Mouse (Mus musculus) monocyte, adult 2 months (primary cell): ENCODE data around the gene Tmem248.

Experiments used
- DNase-seq, 2 experiments: peaks; one replicate each; pipeline ENCODE4 v3.0.0; 2022; ENCODE audit warnings: low spot score in 2 of 2, low read depth in 1 of 2

The Tmem248 gene

DNA sequence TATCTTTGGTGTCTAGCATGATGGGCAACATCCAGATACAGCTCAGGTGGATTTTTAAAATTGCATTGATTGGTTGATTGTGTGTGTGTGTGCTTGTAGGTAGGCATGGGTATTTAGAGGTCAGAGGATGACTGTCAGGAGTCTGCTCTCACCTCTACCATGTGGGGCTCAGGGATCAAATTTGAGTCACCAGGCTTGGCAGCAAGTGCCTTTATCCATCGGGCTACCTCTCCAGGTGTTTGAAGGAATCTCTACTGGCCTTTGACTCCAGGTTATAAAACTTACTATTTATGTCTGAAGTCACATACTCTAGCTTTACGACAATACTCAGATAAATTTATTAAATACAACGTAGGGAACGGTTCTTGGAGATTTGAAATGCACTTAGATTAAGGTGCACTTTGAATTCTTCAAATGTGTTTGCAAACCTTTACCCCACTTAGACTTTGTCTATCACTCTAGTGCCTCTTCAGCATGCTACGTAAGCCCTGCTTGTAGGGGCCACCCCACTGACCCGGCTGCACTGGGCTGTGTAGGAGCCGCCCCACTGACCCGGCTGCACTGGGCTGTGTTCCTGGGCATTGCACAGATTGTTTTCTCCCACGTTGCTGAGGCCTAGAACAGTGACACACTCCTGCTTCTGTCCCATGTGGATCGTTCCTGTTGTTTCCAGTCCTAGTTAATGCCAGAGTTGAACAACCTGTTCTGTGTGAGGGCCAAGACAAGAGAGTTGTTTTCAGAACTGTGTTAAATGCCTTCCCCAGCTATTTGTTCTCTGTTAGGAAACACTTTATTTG lies 16.4 kb upstream of the Tmem248 start:
- DNase-seq = no peak

GRCm38 (mm10) chr5:130203948-130204347 lies 12.9 kb upstream of the Tmem248 start:
- no peak for DNase-seq

GRCm38 (mm10) chr5:130204560-130204959 lies 12.3 kb upstream of the Tmem248 start:
- no peak for DNase-seq

GRCm38 (mm10) chr5:130205441-130206023 lies 11.3 kb upstream of the Tmem248 start:
- no peak for DNase-seq

GRCm38 (mm10) chr5:130207299-130207698 lies 9.6 kb upstream of the Tmem248 start:
- DNase-seq = no peak

DNA sequence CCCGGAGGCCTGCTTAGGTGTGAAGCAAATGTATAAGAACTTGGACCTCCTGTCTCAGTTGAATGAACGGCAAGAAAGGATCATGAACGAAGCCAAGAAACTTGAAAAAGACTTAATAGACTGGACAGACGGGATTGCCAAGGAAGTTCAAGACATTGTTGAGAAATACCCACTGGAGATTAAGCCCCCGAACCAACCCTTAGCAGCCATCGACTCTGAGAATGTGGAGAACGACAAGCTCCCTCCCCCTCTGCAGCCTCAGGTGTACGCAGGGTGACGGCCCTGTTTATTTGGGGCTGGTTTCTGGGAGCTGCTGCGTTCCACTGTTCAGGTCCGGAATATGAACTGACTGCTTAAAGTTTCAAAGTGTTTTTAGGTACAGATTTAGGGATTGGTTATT lies 3.9 kb upstream of the Tmem248 start:
- DNase-seq = no peak

DNA sequence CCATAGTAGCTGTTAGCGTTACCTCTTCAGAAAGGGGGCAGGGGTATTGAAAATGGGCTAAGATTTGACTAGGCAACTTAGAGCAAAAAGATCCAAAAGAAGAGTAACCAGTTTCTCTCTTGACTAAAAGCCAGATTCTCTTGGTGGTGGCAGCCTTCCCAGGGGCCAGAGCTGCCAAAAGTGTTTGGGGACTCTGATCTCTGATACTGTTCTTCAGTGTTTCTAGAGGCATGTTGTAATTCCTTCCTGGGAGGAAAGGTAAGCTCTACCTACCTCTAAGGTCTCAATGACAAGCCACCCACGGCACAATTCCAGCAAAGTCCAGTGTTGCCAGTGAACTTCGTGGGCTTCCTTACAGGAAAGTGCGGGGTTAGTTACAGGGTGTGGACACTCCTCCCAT lies 525 bp downstream of the Tmem248 start:
- no peak for DNase-seq

GRCm38 (mm10) chr5:130218336-130218735 lies 1.5 kb downstream of the Tmem248 start:
- no peak for DNase-seq

- DNase-seq = no peak
Observed at GRCm38 (mm10) chr5:130221316-130221715, 4.4 kb downstream of the Tmem248 start.

DNA sequence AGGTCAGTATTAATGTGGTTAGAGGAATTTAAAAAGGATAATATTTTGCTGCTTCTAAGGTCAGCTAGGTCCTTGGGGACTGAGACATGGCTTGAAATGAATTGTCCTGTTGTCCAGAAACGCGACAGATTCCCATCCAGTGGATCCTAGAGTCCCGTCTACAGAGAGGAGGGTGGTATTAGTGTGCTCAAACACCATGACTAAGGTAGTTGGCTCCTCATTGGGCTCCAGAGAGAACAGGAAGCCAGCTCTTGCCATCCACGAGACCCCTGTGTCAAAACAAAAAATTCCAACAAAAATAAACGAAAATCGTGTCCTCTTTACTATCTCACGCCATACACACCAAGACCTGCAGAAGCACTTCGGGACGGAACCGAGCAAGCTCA lies 4.9 kb downstream of the Tmem248 start:
- no peak for DNase-seq

GRCm38 (mm10) chr5:130222146-130223004 lies 5.5 kb downstream of the Tmem248 start:
- DNase-seq = peak; percentile 82 to 87

DNA sequence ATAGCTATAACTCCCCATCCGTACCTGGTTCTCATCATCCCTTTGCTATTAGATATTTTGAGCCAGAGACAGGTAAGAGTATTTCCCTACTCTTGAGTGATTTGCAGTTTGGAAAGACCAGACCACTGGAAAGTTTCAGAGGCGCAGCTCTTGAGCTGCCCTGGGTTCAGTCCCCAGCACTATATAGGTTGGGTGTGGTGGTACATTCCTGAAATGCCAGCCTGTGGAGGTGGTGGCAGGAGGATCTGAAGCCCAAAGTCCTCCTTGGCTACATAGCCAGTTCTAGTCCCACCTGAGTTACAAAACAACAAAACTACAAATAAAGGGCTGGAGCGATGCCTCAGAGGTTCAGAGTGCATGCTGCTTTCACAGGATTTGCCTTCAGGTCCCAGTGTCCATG lies 9.9 kb downstream of the Tmem248 start:
- DNase-seq = no peak

DNA sequence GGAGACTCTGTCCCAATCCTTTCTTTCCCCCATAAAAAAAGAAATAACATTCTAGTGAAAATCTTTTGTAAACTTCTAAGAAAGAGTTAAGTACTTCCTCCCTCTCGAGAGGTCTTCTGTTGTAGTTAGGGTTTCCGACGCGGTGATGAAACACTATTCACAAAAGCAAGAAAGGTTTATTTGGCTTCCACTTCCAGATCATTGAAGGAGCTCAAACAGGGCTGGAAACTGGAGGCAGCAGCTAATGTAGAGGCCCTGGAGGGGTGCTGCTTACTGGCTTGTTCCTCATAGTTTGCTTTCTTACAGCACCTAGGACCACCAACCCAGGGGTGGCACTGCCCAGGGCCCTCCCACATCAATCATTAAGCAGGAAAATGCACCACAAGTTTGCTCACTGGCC lies 11.2 kb downstream of the Tmem248 start:
- DNase-seq = no peak

GRCm38 (mm10) chr5:130236302-130236701 lies 19.4 kb downstream of the Tmem248 start:
- DNase-seq = no peak

DNA sequence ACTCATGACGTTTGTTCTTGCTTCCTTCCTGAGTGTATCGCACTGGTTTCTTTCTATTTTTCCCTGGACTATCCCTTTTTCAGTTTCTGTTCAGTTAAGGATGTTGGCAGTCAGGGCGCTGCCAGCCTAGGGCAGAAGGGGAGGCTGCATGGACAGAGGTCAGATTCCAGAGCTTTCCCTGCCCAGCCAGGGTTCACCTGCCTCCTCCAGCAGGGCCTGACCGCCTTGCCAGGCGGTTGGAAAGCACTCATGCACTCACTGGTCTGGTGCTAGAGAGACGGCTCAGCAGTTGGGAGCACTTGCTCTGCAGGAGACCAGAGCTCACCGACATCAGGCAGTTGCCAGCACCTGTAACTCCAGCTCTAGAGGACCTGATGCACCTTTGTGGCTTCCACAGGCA lies 22.4 kb downstream of the Tmem248 start:
- no peak for DNase-seq

GRCm38 (mm10) chr5:130239856-130240255 lies 23.0 kb downstream of the Tmem248 start:
- DNase-seq = no peak

DNA sequence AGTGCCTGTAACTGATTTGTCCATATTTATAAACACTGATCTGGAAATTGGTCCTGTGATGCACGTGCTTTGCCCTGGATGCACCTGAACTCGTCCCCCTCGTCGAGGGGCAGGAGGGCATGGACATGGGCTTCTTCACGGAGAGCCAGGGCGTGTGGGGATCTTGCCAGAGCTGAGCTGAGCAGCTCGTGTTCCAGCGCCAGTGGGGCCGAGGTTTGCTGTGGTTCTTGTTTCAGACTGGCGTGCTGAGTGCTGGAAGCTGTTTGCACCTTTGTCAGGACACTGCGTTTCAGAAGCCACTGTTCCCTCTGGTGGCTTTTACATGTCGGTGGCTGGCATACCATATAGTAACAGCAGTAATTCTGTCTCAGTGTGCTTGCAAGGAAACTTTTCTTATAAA lies 24.5 kb downstream of the Tmem248 start:
- DNase-seq = no peak

DNA sequence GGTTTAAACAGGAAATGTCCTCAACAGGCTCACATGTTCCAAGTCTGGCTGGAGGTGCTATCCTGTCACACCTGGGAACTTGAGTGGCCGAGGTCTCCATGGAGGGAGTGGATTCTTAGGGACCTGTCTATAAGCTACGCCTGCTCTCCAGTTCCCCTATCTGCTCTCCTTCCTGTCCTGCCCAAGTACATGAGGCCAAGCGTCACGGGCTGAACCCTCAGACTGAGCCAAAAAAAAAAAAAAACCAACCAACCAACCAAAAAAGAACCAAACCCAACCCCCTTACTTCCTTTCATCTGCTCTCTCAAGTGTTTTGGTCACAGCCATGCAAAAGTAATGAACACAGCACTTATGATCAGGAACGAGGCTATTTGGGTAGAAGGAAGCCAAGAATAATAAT lies 30.9 kb downstream of the Tmem248 start:
- DNase-seq = no peak

GRCm38 (mm10) chr5:130254164-130255016 lies 37.5 kb downstream of the Tmem248 start:
- peak in 1 of 2 experiments; percentile 3 for DNase-seq

DNA sequence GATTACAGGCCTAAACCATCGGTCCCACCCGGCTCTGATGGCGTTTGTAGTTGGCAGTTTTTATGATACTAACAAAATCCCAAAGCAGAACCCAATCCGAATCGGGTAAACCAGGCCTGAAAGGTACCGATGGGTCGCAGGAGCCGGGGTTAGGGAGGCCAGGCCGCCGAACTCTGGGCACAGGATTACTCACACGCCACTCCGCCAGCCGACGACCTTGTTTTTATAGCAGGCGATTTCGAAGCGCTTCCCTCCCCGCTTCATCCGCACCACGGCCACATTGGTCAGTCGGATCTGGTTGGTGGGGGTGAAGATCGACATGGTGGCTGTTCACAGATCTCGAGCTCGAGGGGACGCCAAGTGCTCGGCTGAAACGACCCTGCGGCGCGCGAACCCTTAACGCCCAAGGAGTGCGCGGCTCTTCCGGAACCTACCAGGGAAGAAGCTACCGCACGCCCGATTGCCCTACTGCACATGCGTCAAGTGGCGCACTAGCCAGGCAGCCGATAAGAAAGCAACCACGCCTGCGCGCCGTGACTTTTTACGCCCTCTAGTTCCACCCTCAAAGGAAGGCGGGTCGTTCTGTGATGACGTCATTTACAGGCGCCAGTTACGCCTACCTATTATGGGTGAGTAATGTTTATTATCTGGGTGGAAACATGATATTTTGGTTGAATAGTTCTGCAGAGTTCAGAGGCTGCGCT lies 38.3 kb downstream of the Tmem248 start, which contains the start of the genes Sbds and Tyw1:
TSS of gene Sbds (minus strand) at position 514 of the 704 bp plus-strand sequence.
TSS of gene Tyw1 (plus strand) at position 603 of the 704 bp plus-strand sequence.
- DNase-seq = peak; percentile 92 to 96
